Mouse (Mus musculus) CD8-positive naive resting alpha-beta T cell, adult 2 months (primary cell): ENCODE data around the gene Mob2.

Source experiments
- DNase-seq, 2 experiments: peaks; one replicate each; pipeline ENCODE4 v3.0.0; 2022; ENCODE audit warnings: low read depth in 2 of 2, low spot score in 2 of 2

Gene Mob2

DNA sequence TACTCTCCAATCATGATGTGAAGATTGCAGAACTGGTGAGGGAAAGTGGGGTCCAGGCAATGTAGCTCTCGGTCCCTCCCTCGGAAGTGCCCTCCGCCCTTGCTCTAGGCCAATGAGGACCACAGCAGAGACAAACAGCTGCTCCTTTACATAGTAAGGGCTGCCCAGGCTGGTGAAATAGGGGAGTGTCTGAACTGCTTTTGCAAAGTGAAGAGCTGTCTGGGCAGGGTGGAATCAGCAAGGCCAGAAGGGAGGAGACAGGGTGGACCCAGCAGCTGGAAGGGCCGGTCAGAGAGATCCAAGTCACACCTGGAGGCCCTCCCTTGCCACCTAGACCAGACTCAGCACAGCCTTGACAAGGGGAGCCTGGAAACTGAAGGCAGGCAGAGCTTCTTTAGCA lies 34.9 kb downstream of the Mob2 start:
- DNase-seq, result no peak

DNA sequence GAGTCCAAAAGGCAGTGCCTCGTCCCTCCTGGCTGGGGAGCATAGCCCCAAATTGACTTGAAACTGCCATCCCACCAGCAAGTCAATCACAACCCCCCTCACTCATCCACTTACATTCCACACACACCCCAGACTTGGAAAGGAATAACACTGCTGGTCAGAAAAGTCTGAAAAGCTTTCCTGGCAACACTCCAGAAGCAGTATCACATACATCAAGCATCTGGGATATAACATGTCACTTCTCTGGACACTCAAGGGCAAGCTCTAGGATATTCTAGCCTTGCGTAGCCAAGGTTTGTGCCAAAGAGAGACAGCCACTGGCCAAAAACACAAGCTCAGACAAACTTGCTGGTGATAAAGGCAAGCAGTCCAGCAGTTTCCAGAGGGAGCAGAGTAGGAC lies 35.7 kb downstream of the Mob2 start:
- no peak for DNase-seq

DNA sequence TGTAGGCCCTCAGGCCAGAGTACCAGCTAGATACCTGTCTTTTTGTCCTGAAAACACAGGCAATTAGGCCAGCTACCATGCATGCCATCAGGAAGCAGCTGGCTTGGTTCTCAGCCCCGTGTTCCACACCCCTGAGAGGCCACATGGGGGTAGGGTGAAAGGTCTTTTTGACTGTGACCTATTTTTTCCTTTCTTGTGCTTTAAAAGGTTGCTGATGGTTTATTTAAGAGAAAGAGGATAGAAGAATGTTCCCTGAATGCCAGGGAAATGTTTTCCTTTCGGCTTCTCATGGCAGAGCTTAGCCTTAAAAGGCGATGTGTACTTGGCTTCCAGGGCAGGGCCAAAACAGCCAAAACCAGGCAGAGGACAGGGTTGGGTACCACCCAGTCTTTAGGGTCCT lies 40.0 kb downstream of the Mob2 start:
- DNase-seq, result no peak

DNA sequence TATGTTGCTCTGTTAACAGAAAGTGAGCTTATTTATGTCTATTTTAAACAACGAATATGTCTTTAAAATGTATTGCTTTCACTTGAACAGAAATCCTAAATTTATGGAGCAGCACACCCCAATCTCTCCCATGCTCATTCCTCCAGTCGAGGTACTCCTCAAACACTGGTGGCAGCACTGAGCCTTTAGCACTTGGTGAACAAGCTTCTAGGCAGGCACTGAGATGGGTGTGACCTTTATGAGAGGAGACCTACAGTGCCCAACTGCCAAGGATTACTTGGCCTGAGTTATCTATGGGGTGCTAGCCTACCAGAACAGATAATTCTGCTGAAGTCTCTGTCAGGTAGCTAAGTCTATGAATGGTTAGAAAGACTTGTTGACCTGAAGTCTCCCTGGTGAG lies 41.2 kb downstream of the Mob2 start:
- no peak for DNase-seq

DNA sequence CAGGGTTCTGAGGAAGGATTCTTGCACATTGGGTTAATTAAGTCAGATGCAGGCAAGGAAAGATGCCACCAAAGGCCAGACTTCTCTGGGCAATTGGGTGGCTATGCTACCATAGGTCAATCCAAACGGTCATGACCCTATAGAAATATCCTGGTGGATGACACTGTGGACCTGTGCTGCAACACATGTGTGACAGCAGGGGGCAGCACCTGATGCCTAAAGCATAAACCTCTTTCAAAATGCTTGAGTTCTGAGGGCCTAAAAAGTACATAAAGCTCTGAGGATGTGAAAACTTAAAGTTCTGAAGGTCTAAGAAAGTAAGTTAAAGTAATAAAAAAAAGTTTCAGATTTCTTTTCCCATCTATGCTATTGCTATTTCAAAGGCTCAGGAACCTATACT lies 44.3 kb downstream of the Mob2 start:
- peak in 1 of 2 experiments; percentile 32 for DNase-seq

DNA sequence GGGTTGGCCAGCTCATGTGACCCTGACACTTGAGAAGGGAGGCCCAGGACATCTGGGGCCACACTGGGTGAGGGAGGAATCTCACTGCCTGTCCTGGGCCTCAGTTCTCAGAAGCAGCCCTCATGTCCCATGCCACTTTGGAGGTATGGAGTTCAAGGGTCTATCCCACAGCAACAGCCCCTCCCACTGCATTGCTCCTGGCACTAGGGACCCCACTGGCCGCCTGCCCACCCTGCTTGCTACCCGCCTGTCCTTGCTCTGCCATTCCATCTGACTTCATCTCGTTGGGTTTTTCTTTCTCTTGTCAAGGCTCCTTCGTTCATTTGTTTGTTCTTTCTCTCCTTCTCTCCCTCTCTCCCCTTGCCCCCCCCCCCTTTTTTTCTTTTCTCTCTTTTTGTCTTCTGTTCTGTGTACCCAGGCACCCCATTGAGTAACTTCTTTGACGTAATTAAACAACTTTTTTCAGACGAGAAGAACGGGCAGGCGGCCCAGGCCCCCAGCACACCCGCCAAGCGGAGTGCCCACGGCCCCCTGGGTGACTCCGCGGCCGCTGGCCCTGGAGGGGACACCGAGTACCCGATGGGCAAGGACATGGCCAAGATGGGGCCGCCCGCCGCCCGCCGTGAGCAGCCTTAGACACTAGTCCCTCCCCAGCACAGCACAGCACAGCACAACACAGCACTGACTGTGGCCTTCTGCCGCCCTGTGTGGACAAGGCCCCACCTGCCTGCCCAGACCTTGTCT lies 59.1 kb downstream of the Mob2 start:
- DNase-seq, result no peak

DNA sequence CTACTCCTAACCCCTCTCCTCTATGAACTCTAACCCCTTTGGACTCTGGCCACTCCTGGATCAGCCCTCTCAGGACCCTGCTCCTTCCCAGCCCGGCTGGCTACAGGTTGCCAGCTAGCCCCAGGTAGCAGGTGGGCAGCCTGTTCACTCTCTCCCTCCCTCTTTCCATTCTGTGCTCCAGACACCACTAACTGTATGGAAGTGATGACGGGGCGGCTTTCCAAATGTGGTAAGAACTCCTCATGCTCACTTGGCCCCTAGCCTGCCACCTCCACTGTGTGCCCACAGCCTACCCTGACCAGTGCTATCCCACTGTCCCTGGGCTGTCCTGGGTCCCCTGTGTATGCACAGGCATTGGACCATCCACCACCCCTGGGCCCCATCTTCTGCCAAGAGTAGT lies 60.2 kb downstream of the Mob2 start:
- DNase-seq, result no peak

DNA sequence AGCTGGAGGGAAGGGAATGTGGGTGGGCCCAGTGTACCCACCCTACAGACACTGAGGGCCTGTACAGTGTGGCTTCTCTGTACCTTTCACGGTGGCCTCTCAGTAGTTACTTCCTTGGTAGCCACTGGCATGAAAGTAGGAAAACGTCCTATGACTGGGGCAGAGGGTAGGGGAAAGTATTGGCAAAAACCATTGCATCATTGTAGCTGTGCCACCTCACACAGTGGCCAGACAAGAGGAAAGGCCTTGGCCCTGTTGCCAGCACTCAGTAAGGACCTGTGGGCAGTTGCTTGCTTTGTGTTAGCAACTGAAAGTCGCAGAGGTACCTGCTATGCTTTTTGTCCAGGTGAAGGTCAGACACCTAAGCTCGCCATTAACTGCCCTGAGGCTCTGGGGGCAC lies 66.7 kb downstream of the Mob2 start:
- DNase-seq, result no peak

DNA sequence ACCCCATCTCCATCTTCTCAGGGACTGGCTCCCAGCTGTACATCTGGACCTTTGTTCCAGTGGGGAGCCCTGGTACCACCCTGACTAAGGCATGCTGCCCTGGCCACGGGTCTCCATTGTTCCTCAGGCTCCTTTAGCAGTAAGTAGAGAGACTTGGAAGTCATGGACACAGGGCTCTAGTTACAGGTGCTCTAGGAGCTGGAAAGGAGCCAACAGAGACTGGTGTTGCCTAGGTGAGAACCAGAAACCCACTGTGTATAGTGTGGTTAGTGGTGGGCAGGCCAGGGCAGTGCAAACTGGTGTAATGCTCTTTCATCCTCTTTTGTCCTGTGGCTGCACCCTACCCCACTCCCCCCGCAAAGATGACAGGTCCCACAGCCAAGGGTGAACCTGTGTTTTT lies 69.7 kb downstream of the Mob2 start:
- no peak for DNase-seq

DNA sequence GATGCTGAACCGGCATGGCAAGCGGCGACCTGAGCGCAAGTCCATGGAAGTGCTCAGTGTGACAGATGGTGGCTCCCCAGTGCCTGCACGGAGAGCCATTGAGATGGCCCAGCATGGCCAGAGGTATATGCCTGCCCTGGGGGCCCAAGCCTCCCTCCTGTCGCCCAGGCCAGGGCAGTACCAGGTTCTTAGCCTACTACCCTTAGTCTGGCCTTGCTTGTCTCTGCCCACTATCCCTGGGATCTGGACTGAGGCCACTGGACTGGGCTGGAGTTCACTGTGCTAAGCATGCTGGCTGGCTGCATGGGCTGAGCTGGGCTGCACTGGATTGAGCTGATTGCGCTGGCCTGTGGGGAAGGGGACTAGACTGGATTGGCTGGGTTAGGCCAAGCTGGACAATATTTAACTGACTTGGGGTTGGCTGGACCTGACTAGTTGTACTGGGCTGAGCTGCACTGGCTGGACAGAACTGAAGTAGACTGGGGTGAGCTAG lies 72.5 kb downstream of the Mob2 start:
- no peak for DNase-seq

DNA sequence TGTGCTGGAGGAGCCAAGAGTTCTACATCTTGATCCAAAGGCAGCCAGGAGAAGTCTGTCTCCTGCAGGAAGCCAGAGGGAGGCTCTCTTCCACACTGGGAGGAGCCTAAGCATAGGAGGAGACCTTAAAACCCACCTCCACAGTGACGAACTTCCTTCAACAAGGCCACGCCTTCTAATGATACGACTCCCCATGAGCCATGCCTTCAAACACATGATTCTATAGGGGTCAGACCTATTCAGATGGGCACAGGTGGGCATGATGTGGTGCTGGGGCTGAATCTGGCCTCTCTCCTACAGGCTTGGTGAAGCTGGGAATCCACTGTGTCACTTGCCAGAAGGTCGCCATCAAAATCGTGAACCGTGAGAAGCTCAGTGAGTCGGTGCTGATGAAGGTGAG lies 79.6 kb downstream of the Mob2 start:
- DNase-seq, result no peak

DNA sequence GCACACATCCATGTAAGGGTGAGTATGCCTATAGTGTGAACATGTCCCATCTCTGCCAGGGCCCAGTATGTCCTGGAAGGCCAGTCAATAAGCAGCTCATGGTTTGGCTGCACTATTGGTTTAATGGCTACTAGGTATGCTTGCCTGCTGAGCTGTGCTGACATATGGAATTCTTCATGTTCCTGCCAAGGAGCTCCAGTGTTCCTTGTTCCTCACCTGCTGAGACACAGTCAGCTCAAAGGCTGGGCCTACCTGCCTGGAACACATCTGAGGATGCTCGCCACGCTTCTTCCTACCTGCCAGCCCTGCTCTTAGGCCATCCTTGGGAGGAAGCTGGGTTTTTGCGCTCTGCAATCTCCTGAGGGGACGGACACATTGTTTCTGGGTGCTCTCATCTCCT lies 81.6 kb downstream of the Mob2 start:
- no peak for DNase-seq

DNA sequence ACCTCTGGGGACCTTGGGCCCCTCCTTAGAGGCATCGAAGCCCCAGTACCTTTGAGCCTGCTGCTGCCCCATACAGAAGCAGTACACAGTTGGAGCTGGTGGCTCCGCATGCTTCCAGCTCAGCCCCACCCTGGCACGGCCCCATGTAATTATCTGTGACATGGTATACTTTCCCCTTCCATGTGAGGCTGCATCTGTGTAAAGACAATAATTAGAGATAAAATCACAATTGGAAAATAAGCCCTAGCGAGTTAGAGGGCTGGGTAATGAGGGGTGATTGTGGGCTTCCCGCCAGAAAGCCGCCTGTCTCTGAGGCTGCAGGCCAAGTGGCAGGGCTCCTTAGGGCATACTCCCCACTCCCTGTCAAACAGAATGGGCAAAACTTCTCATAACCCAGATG lies 82.9 kb downstream of the Mob2 start:
- DNase-seq, result no peak

DNA sequence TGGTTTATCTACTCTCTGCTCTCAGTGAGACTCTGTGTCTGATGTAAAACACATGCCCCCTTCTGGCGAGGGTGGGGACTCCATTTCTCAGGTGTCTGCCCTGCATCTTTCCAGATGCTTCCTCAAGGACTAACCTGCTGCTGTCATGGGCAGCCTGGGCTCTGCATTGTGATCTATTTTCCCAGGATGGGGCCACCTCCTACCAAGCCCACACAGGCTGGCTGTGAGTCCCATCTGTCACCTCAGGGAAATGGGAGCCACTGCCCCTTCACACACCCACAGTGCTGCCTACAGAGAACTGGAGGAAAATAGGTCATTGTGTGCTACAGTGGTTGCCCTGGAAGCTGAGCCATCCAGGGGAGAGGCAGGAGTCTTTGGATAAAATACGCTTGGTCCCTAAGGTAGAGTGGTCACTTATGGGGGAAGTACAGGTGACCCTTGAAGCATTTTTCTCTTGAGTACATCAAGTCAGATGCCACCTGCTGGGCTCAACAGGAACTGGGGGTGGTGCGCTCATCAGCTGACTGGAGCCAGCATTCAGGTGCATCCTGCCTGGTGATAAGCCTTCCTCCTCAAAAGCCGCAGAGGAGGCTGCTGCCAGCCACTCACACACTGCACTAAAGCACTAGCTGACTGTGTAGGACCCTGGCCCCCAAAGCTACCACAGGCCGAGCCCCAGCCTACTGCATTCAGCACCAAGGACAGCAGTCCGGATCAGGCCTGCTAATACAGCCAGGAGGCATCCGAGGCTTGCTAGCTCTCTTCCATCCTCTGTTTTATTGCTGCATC lies 87.8 kb downstream of the Mob2 start:
- DNase-seq, result no peak

DNA sequence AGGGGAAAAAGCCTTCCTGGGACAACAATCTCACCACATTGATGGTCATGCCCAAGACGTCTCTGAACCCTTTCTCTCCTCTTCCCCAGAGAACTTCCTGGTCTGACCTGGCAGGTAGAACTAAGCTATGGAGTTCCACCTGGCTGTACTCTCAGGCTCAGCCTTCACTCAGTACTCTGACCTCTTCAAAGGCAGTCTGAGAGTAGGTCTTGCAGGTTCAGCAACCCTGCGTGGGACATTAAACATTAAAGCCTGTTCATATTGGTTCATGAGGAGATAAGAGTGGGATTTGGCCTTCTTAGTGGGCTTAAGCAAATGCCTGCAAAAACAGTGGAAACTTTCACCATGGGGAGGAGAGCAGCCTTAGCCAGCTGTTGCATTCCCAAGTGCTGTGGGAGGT lies 94.6 kb downstream of the Mob2 start:
- no peak for DNase-seq

DNA sequence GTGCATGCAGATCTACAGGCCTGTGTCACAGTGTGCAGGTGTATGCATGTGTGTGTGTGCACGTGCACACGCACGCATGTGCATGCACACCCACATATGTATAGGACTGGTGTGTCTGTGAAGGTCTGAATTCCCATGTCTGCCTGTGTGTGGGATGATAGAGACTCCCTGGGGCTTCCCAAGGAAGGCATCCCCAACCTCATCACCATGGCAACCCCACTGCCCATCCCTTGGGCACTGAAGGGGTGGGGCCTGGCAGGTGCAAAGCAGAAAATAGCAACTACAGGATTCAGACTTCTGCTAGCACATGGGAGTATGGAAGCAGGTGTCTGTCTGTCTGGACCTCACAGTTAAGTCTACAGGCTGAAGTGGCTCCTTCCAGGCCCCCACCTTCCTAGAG lies 98.3 kb downstream of the Mob2 start:
- DNase-seq, result no peak

DNA sequence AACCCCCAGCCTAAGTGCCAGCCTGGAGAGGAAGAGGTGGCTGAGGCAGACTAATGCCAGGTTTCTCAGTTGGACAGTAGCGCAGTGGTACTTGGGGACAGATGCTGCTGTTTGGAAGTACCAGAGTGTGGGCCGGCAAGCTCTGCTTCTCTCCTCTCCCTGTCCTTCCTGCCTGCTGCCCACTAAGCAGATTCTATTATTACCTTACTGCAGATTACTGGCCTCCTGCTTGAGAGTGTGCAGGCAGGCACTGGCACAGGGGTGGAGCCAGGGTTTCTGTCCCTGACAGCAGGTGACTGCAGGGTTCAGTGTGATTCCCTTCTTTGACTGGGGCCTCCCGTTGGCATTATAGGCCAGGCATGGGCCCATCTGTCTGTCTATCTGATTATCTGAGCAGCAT lies 99.4 kb downstream of the Mob2 start:
- DNase-seq, result no peak

DNA sequence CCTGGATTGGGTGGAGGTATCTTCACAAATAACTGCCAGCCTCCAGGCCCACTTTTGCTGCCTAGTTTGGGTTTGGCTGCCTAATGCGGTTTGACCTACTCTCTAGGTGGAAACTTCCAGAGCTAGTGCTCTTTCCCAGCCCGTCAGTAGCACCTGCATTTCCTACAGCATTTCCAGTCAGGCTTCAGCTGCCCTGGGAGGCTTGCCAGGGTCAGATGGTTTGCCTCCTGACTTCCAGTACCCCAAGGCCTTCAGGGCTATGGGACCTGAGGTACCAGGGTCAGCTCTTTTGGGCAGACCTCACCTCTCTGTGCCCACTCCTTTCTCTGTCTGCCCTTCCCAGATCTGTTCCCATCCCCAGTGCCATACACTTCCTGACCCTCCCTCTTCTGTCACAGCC lies 99.9 kb downstream of the Mob2 start:
- DNase-seq, result no peak

DNA sequence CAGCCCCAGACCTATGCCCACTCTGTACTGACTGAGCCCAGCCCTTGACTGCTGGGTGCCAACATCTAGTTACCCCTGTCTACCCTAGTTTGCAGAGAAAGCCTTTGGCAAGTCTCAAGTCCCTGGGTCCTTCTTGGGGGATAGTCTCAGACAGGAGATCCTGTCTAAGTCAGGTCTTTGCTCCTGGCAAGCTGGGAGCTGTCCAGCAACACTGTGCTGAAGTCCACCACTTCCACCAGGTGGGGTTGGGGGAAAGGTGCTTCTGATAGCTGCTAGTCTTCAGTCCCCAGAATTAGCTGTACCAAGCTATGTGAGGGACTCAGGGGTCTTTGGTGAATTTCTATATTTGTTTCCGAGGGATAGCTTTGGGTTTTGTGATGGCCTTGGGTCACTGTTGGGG lies 101.7 kb downstream of the Mob2 start:
- DNase-seq, result no peak
